Mouse (Mus musculus) adrenal gland, postnatal 25 days (tissue): ENCODE data around the gene Pglyrp2. TPM values are rescaled to one million over a fixed set of nuclear protein-coding genes. Genes with fewer than 3 reads are reported as not detected.

Experiments
- DNase-seq: peaks from one replicate; pipeline ENCODE4 v3.0.0; 2021; ENCODE audit warnings: mixed read lengths
- long read RNA-seq: library from polyadenylated mRNA; stranded (forward); transcript quantifications from one replicate; pipeline ENCODE4 v2.0.0, GENCODE M21; 2021
- total RNA-seq: library from RNA; stranded (reverse); gene quantifications from 2 replicates; pipeline ENCODE4 v1.2.3, GENCODE M21; 2021

Gene Pglyrp2
- 0.12 and 0.57 TPM in 2 replicates for total RNA-seq
- long read RNA-seq, transcript Pglyrp2-202 (5 exons, 1,807 nt): major isoform, 73 of 87 reads
- long read RNA-seq, partial matches to known transcripts: 12 of 87 reads
- long read RNA-seq, other reads (novel, unspliced or antisense): 2 of 87 reads

- DNase-seq: no peak
Measured at GRCm38 (mm10) chr17:32424034-32424433, at the start of gene Pglyrp2. TSS of gene Pglyrp2 (minus strand) at chr17:32424167.

- DNase-seq: no peak
Measured at GRCm38 (mm10) chr17:32472176-32472575, 48.2 kb upstream of the Pglyrp2 start.

GRCm38 (mm10) chr17:32470795-32471194 is 46.8 kb upstream of the Pglyrp2 start:
- no peak for DNase-seq

GRCm38 (mm10) chr17:32468494-32468893 is 44.5 kb upstream of the Pglyrp2 start:
- no peak for DNase-seq

GRCm38 (mm10) chr17:32454997-32455396 is 31.0 kb upstream of the Pglyrp2 start:
- no peak for DNase-seq

GRCm38 (mm10) chr17:32454188-32454587 is 30.2 kb upstream of the Pglyrp2 start:
- no peak for DNase-seq

- DNase-seq: peak; percentile 15
Measured at GRCm38 (mm10) chr17:32452482-32452881, 28.5 kb upstream of the Pglyrp2 start, which contains the start of gene Cyp4f39. TSS of gene Cyp4f39 (plus strand) at chr17:32452723.

GRCm38 (mm10) chr17:32450844-32451537 is 27.0 kb upstream of the Pglyrp2 start:
- DNase-seq: no peak

GRCm38 (mm10) chr17:32449042-32449441 is 25.1 kb upstream of the Pglyrp2 start:
- DNase-seq: no peak

GRCm38 (mm10) chr17:32447195-32447594 is 23.2 kb upstream of the Pglyrp2 start:
- no peak for DNase-seq

GRCm38 (mm10) chr17:32445016-32445415 is 21.0 kb upstream of the Pglyrp2 start:
- DNase-seq: no peak

GRCm38 (mm10) chr17:32443245-32443644 is 19.3 kb upstream of the Pglyrp2 start:
- no peak for DNase-seq

- no peak for DNase-seq
Measured at GRCm38 (mm10) chr17:32437106-32437505, 13.1 kb upstream of the Pglyrp2 start.

- DNase-seq: no peak
Measured at GRCm38 (mm10) chr17:32435151-32435550, 11.2 kb upstream of the Pglyrp2 start.

GRCm38 (mm10) chr17:32434324-32434723 is 10.4 kb upstream of the Pglyrp2 start:
- DNase-seq: no peak

- no peak for DNase-seq
Measured at GRCm38 (mm10) chr17:32431972-32432371, 8.0 kb upstream of the Pglyrp2 start.

GRCm38 (mm10) chr17:32426610-32427009 is 2.6 kb upstream of the Pglyrp2 start:
- no peak for DNase-seq

- DNase-seq: no peak
Measured at GRCm38 (mm10) chr17:32420781-32421180, 3.2 kb downstream of the Pglyrp2 start.

- no peak for DNase-seq
Measured at GRCm38 (mm10) chr17:32419989-32420388, 4.0 kb downstream of the Pglyrp2 start.

GRCm38 (mm10) chr17:32416771-32417170 is 7.2 kb downstream of the Pglyrp2 start:
- no peak for DNase-seq

GRCm38 (mm10) chr17:32415417-32416020 is 8.4 kb downstream of the Pglyrp2 start:
- no peak for DNase-seq

- DNase-seq: no peak
Measured at GRCm38 (mm10) chr17:32411898-32412297, 12.1 kb downstream of the Pglyrp2 start.

- no peak for DNase-seq
Measured at GRCm38 (mm10) chr17:32403417-32403816, 20.6 kb downstream of the Pglyrp2 start, which contains the start of gene Rasal3. TSS of gene Rasal3 (minus strand) at chr17:32403583.

- DNase-seq: no peak
Measured at GRCm38 (mm10) chr17:32402779-32403157, 21.2 kb downstream of the Pglyrp2 start.
